Mouse (Mus musculus): Measurements from ENCODE around the gene Med27. TPM values are rescaled to one million over a fixed set of nuclear protein-coding genes. Genes with fewer than 3 reads are reported as not detected.

The Med27 gene
- polyA plus RNA-seq, 1 experiment from 2014 or later, result 53.3 TPM

DNA sequence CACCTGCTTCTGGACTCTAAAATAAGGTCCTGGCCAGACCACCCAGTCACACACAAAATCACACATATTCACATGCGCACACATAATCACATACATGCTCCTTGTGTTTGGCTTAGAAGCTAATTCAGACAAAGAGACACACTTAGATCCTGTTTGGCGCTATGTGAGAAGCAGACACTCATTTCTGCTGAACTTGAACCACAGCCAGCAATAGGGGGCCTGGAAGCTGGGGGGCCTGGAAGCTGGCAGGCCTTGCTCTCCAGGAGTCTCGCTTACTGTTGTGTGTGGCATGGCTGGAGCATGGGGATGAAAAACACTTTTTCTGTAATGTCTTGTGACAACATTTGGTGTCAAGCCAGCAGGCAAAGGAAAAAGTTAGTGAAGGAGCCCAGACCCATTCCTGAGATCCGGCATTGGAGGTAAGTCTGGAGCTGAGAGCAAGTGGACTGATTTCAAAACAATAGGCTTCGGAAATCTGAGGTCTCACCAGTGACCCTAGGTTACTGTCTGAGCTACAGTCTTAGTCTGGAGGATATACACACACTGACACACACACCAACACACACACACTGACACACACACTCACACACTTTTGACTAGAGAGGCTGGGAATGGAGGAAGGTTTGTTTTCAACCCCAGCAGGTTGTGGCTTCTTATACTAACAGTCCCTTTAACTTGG, 189.1 kb downstream of the Med27 start:
- Histone ChIP-seq H3K36me3 (no peaks in the 10 kb centered on the region), H3K4me1 (no peaks in the 10 kb centered on the region), H3K4me2 (no peak overlapping the region), H3K9ac (no peak overlapping the region), H3K4me3 (replicated peaks) (no peak overlapping the region), H3K27me3 (no peaks in the 10 kb centered on the region), H3K9me3 (replicated peaks) (no peaks in the 10 kb centered on the region), H3K27ac (no peak overlapping the region)
- WGBS, result 76% methylated on average over 5 of the region's 5 CpGs
- no peak for ATAC-seq (replicated peaks; ENCODE audit: low FRiP score)

GRCm38 (mm10) chr2:29536481-29536880, 189.9 kb downstream of the Med27 start:
- no peak overlapping the region for H3K9ac ChIP-seq
- no peaks in the 10 kb centered on the region for H3K36me3 ChIP-seq
- H3K4me3 ChIP-seq (replicated peaks), result no peak overlapping the region
- no peaks in the 10 kb centered on the region for H3K4me1 ChIP-seq
- no peak for ATAC-seq (replicated peaks; ENCODE audit: low FRiP score)
- H3K27me3 ChIP-seq, result no peaks in the 10 kb centered on the region
- 88% methylated on average over 9 of the region's 9 CpGs for WGBS
- no peaks in the 10 kb centered on the region for H3K9me3 ChIP-seq (replicated peaks)
- H3K4me2 ChIP-seq, result no peak overlapping the region
- no peak overlapping the region for H3K27ac ChIP-seq

GRCm38 (mm10) chr2:29537334-29537733, 190.7 kb downstream of the Med27 start:
- WGBS, result 89% methylated on average over 8 of the region's 8 CpGs
- ATAC-seq (replicated peaks; ENCODE audit: low FRiP score), result 0 out of 2 replicates have a peak, but pooled peaks have one; percentile 22
- no peaks in the 10 kb centered on the region for H3K36me3 ChIP-seq

DNA sequence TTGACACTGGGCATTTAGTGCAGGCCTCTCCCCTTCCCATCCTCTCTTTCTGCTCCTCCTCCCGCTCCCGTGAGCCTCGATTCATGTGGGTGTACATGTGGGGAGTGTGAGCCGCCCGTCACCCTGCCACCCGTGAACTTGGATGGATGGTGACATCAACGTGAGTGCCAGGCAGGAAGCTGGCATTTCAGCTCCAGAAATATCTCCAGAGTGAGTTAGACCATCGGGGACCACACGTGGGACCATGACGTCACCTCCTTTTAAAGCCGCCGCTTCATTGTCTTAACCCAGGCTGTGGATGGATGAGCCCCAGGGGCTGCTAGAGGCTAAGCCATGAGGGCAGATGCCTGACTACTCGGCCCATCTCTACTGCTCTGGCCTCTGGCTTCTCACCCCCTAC, 195.4 kb downstream of the Med27 start:
- H3K4me3 ChIP-seq (replicated peaks), result no peak overlapping the region
- H3K9ac ChIP-seq, result no peak overlapping the region
- H3K27ac ChIP-seq, result no peak overlapping the region
- H3K27me3 ChIP-seq, result 0 out of 2 replicates have a peak, but pooled peaks cover 2% of the 10 kb centered on the region
- 72% methylated on average over 13 of the region's 13 CpGs for WGBS
- no peak for ATAC-seq (replicated peaks; ENCODE audit: low FRiP score)
- H3K4me2 ChIP-seq, result no peak overlapping the region
- no peaks in the 10 kb centered on the region for H3K36me3 ChIP-seq
- no peaks in the 10 kb centered on the region for H3K9me3 ChIP-seq (replicated peaks)
- peaks cover 10% of the 10 kb centered on the region for H3K4me1 ChIP-seq

More at GRCm38 (mm10) chr2:29537334-29537733, 190.7 kb downstream of the Med27 start:
- no peak overlapping the region for H3K4me2 ChIP-seq
- H3K27me3 ChIP-seq, result no peaks in the 10 kb centered on the region
- no peak overlapping the region for H3K27ac ChIP-seq
- no peaks in the 10 kb centered on the region for H3K9me3 ChIP-seq (replicated peaks)
- H3K9ac ChIP-seq, result no peak overlapping the region
- no peaks in the 10 kb centered on the region for H3K4me1 ChIP-seq
- no peak overlapping the region for H3K4me3 ChIP-seq (replicated peaks)

GRCm38 (mm10) chr2:29546571-29546970, 200.0 kb downstream of the Med27 start:
- H3K27me3 ChIP-seq, result 0 out of 2 replicates have a peak, but pooled peaks cover 5% of the 10 kb centered on the region
- ATAC-seq (replicated peaks; ENCODE audit: low FRiP score), result no peak
- no peak overlapping the region for H3K27ac ChIP-seq
- peaks cover 11% of the 10 kb centered on the region for H3K4me1 ChIP-seq
- peak overlapping the region; percentile 41 for H3K4me2 ChIP-seq
- no peak overlapping the region for H3K9ac ChIP-seq
- no peaks in the 10 kb centered on the region for H3K9me3 ChIP-seq (replicated peaks)
- H3K4me3 ChIP-seq (replicated peaks), result no peak overlapping the region; the same call in 1 of the 2 replicates
- no peaks in the 10 kb centered on the region for H3K36me3 ChIP-seq
- 10% methylated on average over 12 of the region's 12 CpGs for WGBS

- Histone ChIP-seq H3K27me3 (0 out of 2 replicates have a peak, but pooled peaks cover 3% of the 10 kb centered on the region), H3K36me3 (no peaks in the 10 kb centered on the region), H3K4me3 (replicated peaks) (no peak overlapping the region), H3K9ac (no peak overlapping the region), H3K9me3 (replicated peaks) (no peaks in the 10 kb centered on the region), H3K4me1 (peaks cover 14% of the 10 kb centered on the region), H3K4me2 (no peak overlapping the region), H3K27ac (no peak overlapping the region)
- 74% methylated on average over 7 of the region's 7 CpGs for WGBS
- ATAC-seq (replicated peaks; ENCODE audit: low FRiP score), result no peak
These were observed 205.4 kb downstream of the Med27 start for GRCm38 (mm10) chr2:29551816-29552585.

- Histone ChIP-seq H3K27me3 (0 out of 2 replicates have a peak, but pooled peaks cover 3% of the 10 kb centered on the region), H3K4me1 (peaks cover 13% of the 10 kb centered on the region), H3K4me2 (no peak overlapping the region), H3K9ac (no peak overlapping the region), H3K36me3 (no peaks in the 10 kb centered on the region), H3K27ac (no peak overlapping the region), H3K4me3 (replicated peaks) (no peak overlapping the region), H3K9me3 (replicated peaks) (no peaks in the 10 kb centered on the region)
- no peak for ATAC-seq (replicated peaks; ENCODE audit: low FRiP score)
- WGBS, result 64% methylated on average over 4 of the region's 4 CpGs
These were observed 207.5 kb downstream of the Med27 start for GRCm38 (mm10) chr2:29553945-29554634.

GRCm38 (mm10) chr2:29558561-29558960, 211.9 kb downstream of the Med27 start:
- ATAC-seq (replicated peaks; ENCODE audit: low FRiP score), result no peak
- H3K36me3 ChIP-seq, result no peaks in the 10 kb centered on the region
- no peak overlapping the region for H3K4me2 ChIP-seq
- no peaks in the 10 kb centered on the region for H3K27me3 ChIP-seq
- 88% methylated on average over 6 of the region's 6 CpGs for WGBS
- no peaks in the 10 kb centered on the region for H3K9me3 ChIP-seq (replicated peaks)
- no peak overlapping the region for H3K27ac ChIP-seq
- H3K4me1 ChIP-seq, result peaks cover 3% of the 10 kb centered on the region
- no peak overlapping the region for H3K9ac ChIP-seq
- no peak overlapping the region for H3K4me3 ChIP-seq (replicated peaks)

GRCm38 (mm10) chr2:29559955-29560354, 213.3 kb downstream of the Med27 start:
- no peaks in the 10 kb centered on the region for H3K4me1 ChIP-seq
- H3K4me2 ChIP-seq, result no peak overlapping the region
- no peaks in the 10 kb centered on the region for H3K27me3 ChIP-seq
- H3K9me3 ChIP-seq (replicated peaks), result no peaks in the 10 kb centered on the region
- WGBS, result 88% methylated on average over 3 of the region's 3 CpGs
- no peaks in the 10 kb centered on the region for H3K36me3 ChIP-seq
- H3K9ac ChIP-seq, result no peak overlapping the region
- no peak for ATAC-seq (replicated peaks; ENCODE audit: low FRiP score)
- no peak overlapping the region for H3K27ac ChIP-seq
- H3K4me3 ChIP-seq (replicated peaks), result no peak overlapping the region

- WGBS, result 82% methylated on average over 4 of the region's 4 CpGs
- H3K27me3 ChIP-seq, result no peaks in the 10 kb centered on the region
- no peak overlapping the region for H3K4me2 ChIP-seq
- no peaks in the 10 kb centered on the region for H3K36me3 ChIP-seq
- H3K4me3 ChIP-seq (replicated peaks), result no peak overlapping the region
- H3K9ac ChIP-seq, result no peak overlapping the region
- H3K4me1 ChIP-seq, result peaks cover 7% of the 10 kb centered on the region
- no peaks in the 10 kb centered on the region for H3K9me3 ChIP-seq (replicated peaks)
- no peak for ATAC-seq (replicated peaks; ENCODE audit: low FRiP score)
- no peak overlapping the region for H3K27ac ChIP-seq
These were observed 214.8 kb downstream of the Med27 start for GRCm38 (mm10) chr2:29561468-29561867.

DNA sequence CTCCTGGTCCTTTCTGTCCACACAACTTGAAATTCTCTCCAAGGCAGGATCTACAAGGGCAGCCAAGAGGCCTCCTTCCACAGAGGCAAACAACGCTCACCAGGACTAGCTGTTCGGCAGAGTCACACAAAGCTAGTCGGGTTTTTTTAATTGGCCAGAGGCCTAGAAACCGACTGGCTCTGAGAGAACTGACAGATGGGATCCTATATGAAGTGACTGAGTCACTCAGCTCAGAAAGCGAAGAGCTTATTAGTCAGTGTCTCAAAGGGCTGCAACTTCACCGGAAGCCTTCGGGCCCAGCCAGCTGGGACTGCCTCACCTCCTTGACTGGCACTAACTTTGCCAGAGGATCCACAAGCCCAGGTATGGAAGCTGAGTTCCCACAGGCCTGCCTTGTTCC, 217.4 kb downstream of the Med27 start:
- Histone ChIP-seq H3K36me3 (no peaks in the 10 kb centered on the region), H3K4me1 (peaks cover 7% of the 10 kb centered on the region), H3K4me2 (no peak overlapping the region), H3K9ac (no peak overlapping the region), H3K27ac (no peak overlapping the region), H3K4me3 (replicated peaks) (no peak overlapping the region), H3K27me3 (no peaks in the 10 kb centered on the region), H3K9me3 (replicated peaks) (no peaks in the 10 kb centered on the region)
- WGBS, result 71% methylated on average over 7 of the region's 7 CpGs
- ATAC-seq (replicated peaks; ENCODE audit: low FRiP score), result no peak

Data from kidney, embryonic 15.5 days (tissue).